Mouse (Mus musculus): ENCODE measurements around the gene Swsap1. TPM values are rescaled to one million over a fixed set of nuclear protein-coding genes. Genes with fewer than 3 reads are reported as not detected.
A peak's percentile ranks its signal among the peaks of the same experiment; 100 is the strongest.

Swsap1 gene
- polyA plus RNA-seq, 1 experiment from 2014 or later, result 9.0 TPM

DNA sequence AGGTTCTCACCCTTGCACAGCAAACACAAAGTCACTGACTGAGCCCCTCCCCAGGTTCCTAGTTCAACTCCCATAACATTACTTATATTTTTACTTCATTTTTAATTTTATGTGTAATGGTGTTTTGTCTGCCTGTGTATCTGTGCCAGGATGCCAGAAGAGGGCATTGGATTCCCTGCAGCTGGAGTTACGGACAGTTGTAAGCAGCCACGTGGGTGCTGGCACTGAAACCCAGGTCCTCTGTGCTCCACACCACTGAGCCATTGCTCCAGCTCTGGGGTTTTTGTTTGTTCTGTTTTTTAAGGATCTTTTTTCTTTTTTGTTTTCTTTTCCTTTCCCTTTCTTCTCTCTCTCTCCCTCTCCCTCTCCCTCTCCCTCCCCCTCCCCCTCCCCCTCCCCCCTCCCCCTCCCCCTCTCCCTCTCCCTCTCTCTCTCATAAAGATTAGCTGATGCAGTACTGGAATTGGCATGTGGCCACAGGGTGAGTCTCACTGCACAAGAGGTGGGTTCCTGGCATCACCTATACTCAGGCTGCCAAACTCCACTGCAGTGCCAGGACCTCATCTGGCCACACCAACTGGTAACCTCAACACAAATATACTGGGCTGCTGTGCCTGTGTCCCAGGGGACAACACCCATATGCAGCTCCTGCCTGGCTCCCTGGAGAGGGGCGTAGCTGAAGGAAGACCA is 40.8 kb downstream of the Swsap1 start:
- WGBS, result 84% methylated on average over 3 of the region's 3 CpGs
- Histone ChIP-seq H3K27ac (ENCODE audit: low read length) (no peak overlapping the region), H3K4me3 (ENCODE audit: low read length) (no peak overlapping the region), H3K4me2 (replicated peaks; ENCODE audit: low read depth, low read length) (no peak overlapping the region), H3K36me3 (ENCODE audit: insufficient read depth, low read length) (no peaks in the 10 kb centered on the region), H3K27me3 (ENCODE audit: insufficient read depth, low read length) (peaks cover 6% of the 10 kb centered on the region), H3K9me3 (ENCODE audit: low read length) (no peaks in the 10 kb centered on the region), H3K9ac (replicated peaks; ENCODE audit: low read length) (no peak overlapping the region), H3K4me1 (ENCODE audit: insufficient read depth, low read length) (no peaks in the 10 kb centered on the region)
- no peak for ATAC-seq (ENCODE audit: low FRiP score, low TSS enrichment)

DNA sequence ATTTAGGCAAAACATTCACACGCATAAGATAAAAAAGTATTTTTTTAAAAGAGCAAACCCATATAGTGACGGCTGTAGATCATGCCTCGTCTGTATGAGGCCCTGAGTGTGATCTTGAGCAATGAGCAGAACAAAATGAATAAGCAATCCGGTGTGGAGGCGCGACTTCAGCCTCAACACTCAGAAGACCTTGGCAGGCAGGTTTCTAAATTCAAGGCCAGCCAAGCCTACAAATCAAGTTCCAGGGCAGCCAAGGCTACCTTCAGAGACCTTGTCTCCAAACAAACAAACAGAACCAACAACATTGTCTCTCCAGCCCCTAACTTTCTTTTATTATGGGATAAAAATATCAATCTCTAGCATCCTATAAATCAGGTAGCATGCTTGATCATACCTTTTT is 44.7 kb downstream of the Swsap1 start:
- no peak overlapping the region for H3K4me3 ChIP-seq (ENCODE audit: low read length)
- H3K9ac ChIP-seq (replicated peaks; ENCODE audit: low read length), result no peak overlapping the region
- H3K4me2 ChIP-seq (replicated peaks; ENCODE audit: low read depth, low read length), result no peak overlapping the region
- H3K36me3 ChIP-seq (ENCODE audit: insufficient read depth, low read length), result peaks cover 10% of the 10 kb centered on the region; the same call in 1 of the 2 replicates
- no peak for ATAC-seq (ENCODE audit: low FRiP score, low TSS enrichment)
- H3K4me1 ChIP-seq (ENCODE audit: insufficient read depth, low read length), result peaks cover 22% of the 10 kb centered on the region
- H3K27me3 ChIP-seq (ENCODE audit: insufficient read depth, low read length), result no peaks in the 10 kb centered on the region
- no peak overlapping the region for H3K27ac ChIP-seq (ENCODE audit: low read length)
- 90% methylated on average over 6 of the region's 6 CpGs for WGBS
- H3K9me3 ChIP-seq (ENCODE audit: low read length), result no peaks in the 10 kb centered on the region

- Histone ChIP-seq H3K27ac (ENCODE audit: low read length) (no peak overlapping the region), H3K36me3 (ENCODE audit: insufficient read depth, low read length) (peaks cover 18% of the 10 kb centered on the region), H3K4me1 (ENCODE audit: insufficient read depth, low read length) (peaks cover 22% of the 10 kb centered on the region), H3K4me3 (ENCODE audit: low read length) (no peak overlapping the region), H3K9me3 (ENCODE audit: low read length) (no peaks in the 10 kb centered on the region), H3K27me3 (ENCODE audit: insufficient read depth, low read length) (no peaks in the 10 kb centered on the region), H3K9ac (replicated peaks; ENCODE audit: low read length) (no peak overlapping the region), H3K4me2 (replicated peaks; ENCODE audit: low read depth, low read length) (no peak overlapping the region)
- WGBS, result 84% methylated on average over 4 of the region's 4 CpGs
- ATAC-seq (ENCODE audit: low FRiP score, low TSS enrichment), result no peak
Measured at GRCm38 (mm10) chr9:22001633-22002032, 46.1 kb downstream of the Swsap1 start.

- Histone ChIP-seq H3K27me3 (ENCODE audit: insufficient read depth, low read length) (no peaks in the 10 kb centered on the region), H3K4me2 (replicated peaks; ENCODE audit: low read depth, low read length) (peak within 1 kb of the TSS; percentile 72), H3K4me1 (ENCODE audit: insufficient read depth, low read length) (peaks cover 22% of the 10 kb centered on the region), H3K4me3 (ENCODE audit: low read length) (peak within 1 kb of the TSS; percentile 64), H3K27ac (ENCODE audit: low read length) (peak within 1 kb of the TSS; percentile 31), H3K36me3 (ENCODE audit: insufficient read depth, low read length) (peaks cover 26% of the 10 kb centered on the region), H3K9me3 (ENCODE audit: low read length) (no peaks in the 10 kb centered on the region), H3K9ac (replicated peaks; ENCODE audit: low read length) (peak within 1 kb of the TSS; percentile 64)
- ATAC-seq (ENCODE audit: low FRiP score, low TSS enrichment), result peak; percentile 99
- 5% methylated on average over 57 of the region's 57 CpGs for WGBS
Measured at GRCm38 (mm10) chr9:22002194-22003162, 46.9 kb downstream of the Swsap1 start, which contains the start of the genes Ccdc151 and Prkcsh. Gene Ccdc151, minus strand, starts transcription at chr9:22002634. Gene Prkcsh, plus strand, starts transcription at chr9:22002806.

DNA sequence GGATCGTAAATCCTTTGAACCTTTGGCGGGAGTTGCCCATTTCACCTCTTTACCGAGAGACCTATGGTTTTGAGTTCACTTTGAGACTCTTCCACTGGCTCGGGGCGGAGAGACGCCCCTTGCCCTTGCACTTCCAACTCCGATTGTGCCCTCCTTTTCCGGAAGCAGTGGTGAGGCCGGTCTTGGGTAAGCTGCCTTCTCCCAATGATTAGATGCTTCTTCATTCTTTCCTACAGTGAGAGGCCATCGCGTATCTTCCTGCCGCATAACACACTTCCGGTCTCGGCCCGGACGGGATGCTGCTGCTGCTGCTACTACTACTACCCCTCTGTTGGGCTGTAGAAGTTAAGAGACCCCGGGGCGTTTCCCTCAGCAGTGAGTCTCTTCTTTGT is 47.6 kb downstream of the Swsap1 start:
- peaks cover 22% of the 10 kb centered on the region for H3K4me1 ChIP-seq (ENCODE audit: insufficient read depth, low read length)
- peak overlapping the region; percentile 72 for H3K4me2 ChIP-seq (replicated peaks; ENCODE audit: low read depth, low read length)
- H3K9me3 ChIP-seq (ENCODE audit: low read length), result no peaks in the 10 kb centered on the region
- peak overlapping the region; percentile 31 for H3K27ac ChIP-seq (ENCODE audit: low read length)
- no peaks in the 10 kb centered on the region for H3K27me3 ChIP-seq (ENCODE audit: insufficient read depth, low read length)
- WGBS, result under 1% methylated on average over 18 of the region's 18 CpGs
- H3K9ac ChIP-seq (replicated peaks; ENCODE audit: low read length), result peak overlapping the region; percentile 64
- peak overlapping the region; percentile 64 for H3K4me3 ChIP-seq (ENCODE audit: low read length)
- H3K36me3 ChIP-seq (ENCODE audit: insufficient read depth, low read length), result peaks cover 33% of the 10 kb centered on the region
- peak; percentile 4; the same call in 1 of the 2 replicates for ATAC-seq (ENCODE audit: low FRiP score, low TSS enrichment)

DNA sequence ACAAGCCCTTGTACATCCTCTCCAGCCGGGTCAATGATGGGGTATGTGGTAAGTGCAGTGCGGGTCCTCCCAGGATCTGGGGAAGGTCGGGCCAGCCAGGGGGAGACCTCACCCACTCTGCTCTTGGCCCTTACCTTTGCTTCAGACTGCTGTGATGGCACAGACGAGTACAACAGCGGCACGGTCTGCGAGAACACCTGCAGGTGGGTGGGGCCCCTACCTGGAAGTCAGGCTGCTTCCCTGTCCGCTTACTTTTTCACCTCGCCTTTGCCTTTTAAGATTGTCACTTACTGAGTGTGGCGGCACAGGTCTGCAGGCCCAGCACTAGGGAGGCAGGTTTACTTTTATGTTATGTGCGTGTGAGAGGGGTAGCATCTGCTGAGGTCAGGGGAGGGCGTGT is 49.0 kb downstream of the Swsap1 start:
- peaks cover 46% of the 10 kb centered on the region for H3K36me3 ChIP-seq (ENCODE audit: insufficient read depth, low read length)
- H3K27ac ChIP-seq (ENCODE audit: low read length), result no peak overlapping the region
- H3K27me3 ChIP-seq (ENCODE audit: insufficient read depth, low read length), result no peaks in the 10 kb centered on the region
- no peaks in the 10 kb centered on the region for H3K9me3 ChIP-seq (ENCODE audit: low read length)
- no peak overlapping the region for H3K4me3 ChIP-seq (ENCODE audit: low read length)
- no peak for ATAC-seq (ENCODE audit: low FRiP score, low TSS enrichment)
- 92% methylated on average over 12 of the region's 12 CpGs for WGBS
- H3K4me1 ChIP-seq (ENCODE audit: insufficient read depth, low read length), result peaks cover 22% of the 10 kb centered on the region
- no peak overlapping the region for H3K4me2 ChIP-seq (replicated peaks; ENCODE audit: low read depth, low read length)
- H3K9ac ChIP-seq (replicated peaks; ENCODE audit: low read length), result no peak overlapping the region

Other genes with a start within 250 kb of the Swsap1 start
- gene Ldlr, start 232.3 kb upstream of the Swsap1 start, polyA plus RNA-seq (2015; fragmentation: Nextera tagmentation; extraction: Ambion mirVana), result 30.6 and 33.2 TPM in 2 replicates
- 120 and 134 TPM in 2 replicates for gene Spc24, start 195.5 kb upstream of the Swsap1 start, polyA plus RNA-seq (2015; fragmentation: Nextera tagmentation; extraction: Ambion mirVana)
- 18.7 and 19.7 TPM in 2 replicates for gene Kank2, start 157.0 kb upstream of the Swsap1 start, polyA plus RNA-seq (2015; fragmentation: Nextera tagmentation; extraction: Ambion mirVana)
- gene Angptl8, start 120.2 kb upstream of the Swsap1 start, polyA plus RNA-seq (2015; fragmentation: Nextera tagmentation; extraction: Ambion mirVana), result 5.4 and 6.0 TPM in 2 replicates
- 46.8 and 47.1 TPM in 2 replicates for gene Dock6, start 103.1 kb upstream of the Swsap1 start, polyA plus RNA-seq (2015; fragmentation: Nextera tagmentation; extraction: Ambion mirVana)
- gene Rab3d, start 37.6 kb upstream of the Swsap1 start, polyA plus RNA-seq (2015; fragmentation: Nextera tagmentation; extraction: Ambion mirVana), result 14.2 and 14.4 TPM in 2 replicates
- gene Ccdc159, start 28.3 kb upstream of the Swsap1 start, polyA plus RNA-seq (2015; fragmentation: Nextera tagmentation; extraction: Ambion mirVana), result 5.4 and 6.0 TPM in 2 replicates
- gene Tmem205, start 28.2 kb upstream of the Swsap1 start, polyA plus RNA-seq (2015; fragmentation: Nextera tagmentation; extraction: Ambion mirVana), result 70.3 and 75.4 TPM in 2 replicates
- gene Plppr2, start 18.7 kb upstream of the Swsap1 start, polyA plus RNA-seq (2015; fragmentation: Nextera tagmentation; extraction: Ambion mirVana), result 10.4 and 10.7 TPM in 2 replicates
- gene Epor, start 7.8 kb downstream of the Swsap1 start, polyA plus RNA-seq (2015; fragmentation: Nextera tagmentation; extraction: Ambion mirVana), result 11.8 and 15.7 TPM in 2 replicates
- 33.9 and 34.2 TPM in 2 replicates for gene Rgl3, start 33.7 kb downstream of the Swsap1 start, polyA plus RNA-seq (2015; fragmentation: Nextera tagmentation; extraction: Ambion mirVana)
- gene Ccdc151, start 46.9 kb downstream of the Swsap1 start, polyA plus RNA-seq (2015; fragmentation: Nextera tagmentation; extraction: Ambion mirVana), result 1.9 TPM in 2 replicates
- gene Prkcsh, start 47.1 kb downstream of the Swsap1 start, polyA plus RNA-seq (2015; fragmentation: Nextera tagmentation; extraction: Ambion mirVana), result 157 and 161 TPM in 2 replicates
- gene Elavl3, start 96.3 kb downstream of the Swsap1 start, polyA plus RNA-seq (2015; fragmentation: Nextera tagmentation; extraction: Ambion mirVana), result 0.10 and 0.37 TPM in 2 replicates
- not detected in 2 replicates for gene Gm49318, start 115.5 kb downstream of the Swsap1 start, polyA plus RNA-seq (2015; fragmentation: Nextera tagmentation; extraction: Ambion mirVana)
- gene Zfp653, start 115.6 kb downstream of the Swsap1 start, polyA plus RNA-seq (2015; fragmentation: Nextera tagmentation; extraction: Ambion mirVana), result 11.6 and 14.2 TPM in 2 replicates
- 54.4 and 62.7 TPM in 2 replicates for gene Ecsit, start 129.7 kb downstream of the Swsap1 start, polyA plus RNA-seq (2015; fragmentation: Nextera tagmentation; extraction: Ambion mirVana)
- gene Cnn1, start 143.5 kb downstream of the Swsap1 start, polyA plus RNA-seq (2015; fragmentation: Nextera tagmentation; extraction: Ambion mirVana), result 13.3 and 49.9 TPM in 2 replicates
- gene Elof1, start 161.4 kb downstream of the Swsap1 start, polyA plus RNA-seq (2015; fragmentation: Nextera tagmentation; extraction: Ambion mirVana), result 195 and 203 TPM in 2 replicates
- gene Acp5, start 180.0 kb downstream of the Swsap1 start, polyA plus RNA-seq (2015; fragmentation: Nextera tagmentation; extraction: Ambion mirVana), result 5.8 and 6.7 TPM in 2 replicates
- 70.2 and 72.4 TPM in 2 replicates for gene Pigyl, start 201.1 kb downstream of the Swsap1 start, polyA plus RNA-seq (2015; fragmentation: Nextera tagmentation; extraction: Ambion mirVana)
- gene Zfp872, start 232.3 kb downstream of the Swsap1 start, polyA plus RNA-seq (2015; fragmentation: Nextera tagmentation; extraction: Ambion mirVana), result 0.20 and 0.32 TPM in 2 replicates